19 mouse cellular contexts compared by ENCODE assay signal in the genomic region with DNA sequence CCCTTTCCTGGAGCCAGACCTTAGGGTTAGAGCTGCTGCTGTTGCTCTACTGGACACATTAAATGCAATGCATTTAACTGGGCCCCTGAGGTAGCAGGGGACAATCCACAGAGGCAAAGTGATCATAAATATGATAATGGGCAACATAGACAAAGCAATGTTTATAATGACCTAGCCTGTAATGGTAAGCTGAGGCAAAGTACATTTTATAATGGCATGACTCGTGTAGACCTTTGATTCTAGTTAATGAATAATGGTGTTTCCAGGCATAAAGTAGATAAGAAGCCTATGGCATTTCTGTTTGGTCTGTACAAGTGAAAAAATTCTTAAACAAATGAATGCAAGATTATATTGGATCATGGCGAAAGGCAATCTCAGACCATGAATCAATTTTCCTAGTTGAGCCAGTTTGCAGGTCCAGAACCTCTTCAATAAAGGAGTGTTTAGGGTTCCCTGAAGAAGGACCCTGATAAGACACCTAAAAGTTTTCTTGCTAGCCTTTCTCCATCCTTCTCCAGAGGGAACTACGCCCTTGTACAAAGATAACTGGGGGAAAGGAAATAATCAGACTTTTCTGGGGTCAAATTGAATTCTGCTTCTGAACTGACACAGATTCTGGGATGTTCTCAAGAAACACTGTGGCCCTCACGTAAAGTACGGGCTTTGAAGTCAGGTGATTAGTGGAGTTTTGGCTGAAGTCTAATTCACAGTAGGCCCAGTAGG. TPM values are rescaled to one million over a fixed set of nuclear protein-coding genes. Genes with fewer than 3 reads are reported as not detected.
"Had no signal": no experiment of that assay in that cellular context is flagged by ENCODE, and none has a peak within 500 bp of the region (broad histone marks: within the 10 kb centered on the region; RNA-seq: fewer than 3 reads in every experiment).

No protein-coding gene starts in this region.

- H3K4me3 ChIP-seq: neural tube, embryonic 12.5 days; neural tube, embryonic 13.5 days; neural tube, embryonic 15.5 days; stomach, embryonic 15.5 days had no signal

- H3K4me1 ChIP-seq: neural tube, embryonic 12.5 days; neural tube, embryonic 13.5 days; neural tube, embryonic 15.5 days; stomach, embryonic 15.5 days had no signal

- H3K27me3 ChIP-seq: neural tube, embryonic 12.5 days; neural tube, embryonic 13.5 days; neural tube, embryonic 15.5 days; stomach, embryonic 15.5 days had no signal

- H3K4me2 ChIP-seq: neural tube, embryonic 12.5 days; neural tube, embryonic 13.5 days; neural tube, embryonic 15.5 days; stomach, embryonic 15.5 days had no signal

- H3K27ac ChIP-seq: neural tube, embryonic 12.5 days; neural tube, embryonic 13.5 days; neural tube, embryonic 15.5 days; stomach, embryonic 15.5 days; stomach, postnatal 0 days had no signal

- H3K9me3 ChIP-seq: neural tube, embryonic 12.5 days; neural tube, embryonic 13.5 days; neural tube, embryonic 15.5 days; stomach, embryonic 15.5 days had no signal

- DNase-seq: retina, postnatal 1 day; right cerebral cortex, adult 18-20 months; right cerebral cortex, postnatal 14 days; right cerebral cortex, postnatal 25 days; right cerebral cortex, postnatal 4 days; spleen, adult 18-20 months; thymus, adult 18-20 months; thymus, adult 2 months; thymus, postnatal 14 days; thymus, postnatal 25 days; thymus, postnatal 36 days; thymus, postnatal 4 days had no signal

- H3K9ac ChIP-seq: neural tube, embryonic 12.5 days; neural tube, embryonic 13.5 days; neural tube, embryonic 15.5 days; stomach, embryonic 15.5 days had no signal

- H3K36me3 ChIP-seq: neural tube, embryonic 12.5 days; neural tube, embryonic 13.5 days; neural tube, embryonic 15.5 days; stomach, embryonic 15.5 days had no signal

RNA-seq across cellular contexts. Expression of a gene that starts 53.0 kb away (rescaled TPM):
- polyA plus RNA-seq: stomach, embryonic 14.5 days; thymus, adult 2 months; urinary bladder, adult 2 months had no signal
